Mouse (Mus musculus) left cerebral cortex, adult 18-20 months (tissue): ENCODE results near the gene Mfap3l. TPM values are rescaled to one million over a fixed set of nuclear protein-coding genes. Genes with fewer than 3 reads are reported as not detected.
"Not testable (repeated sequence)": the region's sequence is repeated elsewhere in the genome, so short reads cannot be mapped to it uniquely, and the experiment has no call there.

Experiments used
- DNase-seq, 2 experiments: peaks; one replicate each; pipeline ENCODE4 v3.0.0; 2021 to 2022; ENCODE audit warnings: low spot score in 2 of 2, mixed read lengths in 1 of 2
- total RNA-seq, 2 experiments: library from RNA; stranded (reverse); gene quantifications; 2 replicates each; pipeline ENCODE4 v1.2.3; 2021

Gene Mfap3l
- total RNA-seq, 2 experiments from 2014 or later = 52.8 to 55.6 TPM

DNA sequence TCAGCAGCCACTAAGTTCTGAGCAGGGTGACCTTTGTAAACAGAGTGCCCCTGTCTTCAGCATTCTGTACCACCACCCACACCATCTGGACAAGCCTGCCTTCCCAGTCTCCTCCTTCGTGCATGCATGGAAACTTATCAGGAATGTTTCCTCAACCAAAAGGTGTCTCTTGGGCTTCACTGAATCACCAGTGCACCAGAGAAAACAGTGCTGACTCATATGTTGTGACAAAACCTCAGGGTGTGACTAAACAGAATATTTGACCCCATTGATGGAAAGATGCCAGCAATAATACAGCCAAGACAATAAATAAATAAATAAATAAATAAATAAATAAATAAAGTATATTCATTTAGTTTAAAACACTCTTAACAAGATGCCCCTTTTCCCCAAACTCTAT lies 16.5 kb downstream of the Mfap3l start:
- DNase-seq = no peak

DNA sequence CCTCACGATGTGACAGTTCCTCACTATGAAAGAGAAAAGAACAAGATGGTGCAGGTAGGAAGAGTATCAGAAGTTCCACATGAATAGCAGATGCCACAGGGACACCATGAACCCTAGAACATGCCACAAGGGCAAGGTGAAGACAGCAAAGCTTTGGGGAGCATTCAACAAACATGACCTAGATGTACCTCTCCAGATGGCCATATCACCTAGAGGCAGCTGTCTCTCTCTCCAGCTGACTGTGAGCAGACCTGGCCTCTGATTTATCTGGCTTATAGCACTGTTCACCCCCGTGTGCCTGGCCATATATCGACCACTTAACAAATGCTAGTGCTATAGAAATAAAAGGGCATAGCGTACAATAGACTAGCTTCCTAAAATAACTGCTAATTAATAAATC lies 17.5 kb downstream of the Mfap3l start:
- no peak for DNase-seq

- no peak for DNase-seq
Observed at GRCm38 (mm10) chr8:60657425-60658113, 24.9 kb downstream of the Mfap3l start.

DNA sequence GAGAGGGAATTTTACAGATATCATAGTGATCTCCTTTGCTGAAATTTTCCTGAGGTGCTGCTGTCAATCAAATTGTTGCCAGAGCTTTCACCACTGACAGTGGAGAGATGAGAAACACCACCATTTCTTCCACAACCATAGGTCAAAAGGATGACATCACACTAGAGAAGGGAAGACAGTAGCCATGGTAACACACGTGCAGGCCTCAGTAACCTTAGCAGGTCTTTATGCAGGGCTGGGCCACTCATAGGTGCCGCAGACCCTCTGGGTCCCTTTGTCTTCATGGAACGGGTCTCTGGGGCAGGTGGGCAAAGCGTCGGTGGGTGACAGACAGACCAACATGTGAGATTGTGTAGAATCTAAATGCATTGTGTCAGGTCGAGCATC lies 25.5 kb downstream of the Mfap3l start:
- DNase-seq = no peak

GRCm38 (mm10) chr8:60658686-60659085 lies 26.1 kb downstream of the Mfap3l start:
- not testable (repeated sequence) for DNase-seq

GRCm38 (mm10) chr8:60659721-60660120 lies 27.1 kb downstream of the Mfap3l start:
- DNase-seq = peak; percentile 17 to 40

DNA sequence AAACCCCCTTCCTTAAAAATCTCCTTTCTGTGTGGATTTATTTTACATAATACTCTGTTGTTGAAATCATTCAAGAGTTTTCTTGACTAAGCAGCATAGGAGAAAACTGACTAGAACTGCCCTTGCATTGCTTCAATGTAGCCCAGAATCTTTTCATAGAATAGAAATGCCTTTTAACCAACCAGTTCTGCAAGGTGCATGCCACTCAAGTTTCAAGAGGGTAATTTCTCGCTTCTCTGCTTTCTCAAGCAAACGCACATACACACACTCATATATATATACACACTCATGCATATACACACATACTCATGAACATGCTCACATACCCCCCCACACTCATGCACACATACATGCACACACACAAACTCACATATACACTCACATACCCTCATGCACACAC lies 28.6 kb downstream of the Mfap3l start:
- DNase-seq = no peak

DNA sequence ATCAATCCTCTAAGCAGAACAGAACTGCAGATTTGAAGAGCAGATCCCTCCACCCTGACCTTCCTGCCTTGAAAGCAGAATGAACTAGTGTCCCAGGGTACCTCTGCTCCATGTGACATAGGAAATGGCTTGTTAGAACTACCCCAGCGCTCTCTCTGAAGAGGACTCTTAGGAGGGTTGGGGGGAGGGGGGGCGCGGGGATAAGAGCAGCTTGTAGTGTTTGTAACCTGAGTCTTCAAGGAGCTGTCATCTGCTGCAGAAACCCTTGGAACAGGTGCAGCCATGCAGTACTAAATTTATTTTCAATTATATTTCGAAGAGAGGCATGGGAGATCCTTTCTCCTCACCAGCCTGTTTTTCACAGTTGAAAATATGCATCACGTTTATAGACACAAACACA lies 30.9 kb downstream of the Mfap3l start:
- DNase-seq = no peak

DNA sequence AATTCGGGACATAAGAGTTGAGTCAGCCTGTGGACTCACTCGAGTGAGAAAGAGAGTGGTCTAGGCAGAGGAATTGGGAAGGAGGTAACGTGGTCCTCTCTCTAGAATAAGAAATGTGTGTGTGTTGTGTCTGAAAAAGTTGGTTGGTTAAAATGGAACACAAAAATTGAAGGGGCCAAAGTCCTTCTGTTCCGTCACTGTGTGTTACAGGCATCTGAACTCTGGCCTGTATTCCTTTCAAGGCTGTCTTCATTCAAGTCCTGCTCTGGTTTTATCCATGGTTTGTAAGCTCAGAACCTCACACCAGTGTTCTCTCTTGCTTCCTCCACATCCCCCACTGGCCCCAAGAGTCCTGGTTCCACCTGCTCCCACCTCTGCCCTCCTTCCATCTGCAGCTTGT lies 33.2 kb downstream of the Mfap3l start:
- no peak for DNase-seq

GRCm38 (mm10) chr8:60666852-60667251 lies 34.2 kb downstream of the Mfap3l start:
- peak in 1 of 2 experiments; percentile 19 for DNase-seq

DNA sequence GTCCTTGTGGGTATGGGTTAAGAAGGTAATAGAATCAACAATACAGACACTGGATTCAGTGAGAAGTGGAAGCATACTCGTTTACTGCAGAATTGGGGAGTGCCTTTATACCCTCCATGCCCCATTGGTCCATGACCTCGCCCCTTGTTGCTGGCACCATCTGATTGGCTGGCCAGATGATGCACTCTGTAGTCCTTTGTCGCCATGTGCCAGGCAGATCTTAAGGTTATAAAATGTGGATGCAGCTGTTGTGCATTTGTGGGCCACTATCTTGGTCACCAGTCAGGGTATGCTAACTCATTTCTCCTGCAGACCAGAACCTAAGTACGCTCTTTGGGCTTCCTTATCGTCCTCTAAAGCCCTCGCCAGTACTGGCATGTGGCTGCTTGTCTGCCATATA lies 46.0 kb downstream of the Mfap3l start:
- DNase-seq = no peak

- no peak for DNase-seq
Observed at GRCm38 (mm10) chr8:60681811-60682210, 49.2 kb downstream of the Mfap3l start.

- DNase-seq = no peak
Observed at GRCm38 (mm10) chr8:60682340-60682739, 49.7 kb downstream of the Mfap3l start.

- no peak for DNase-seq
Observed at GRCm38 (mm10) chr8:60711516-60712086, 79.0 kb downstream of the Mfap3l start.

DNA sequence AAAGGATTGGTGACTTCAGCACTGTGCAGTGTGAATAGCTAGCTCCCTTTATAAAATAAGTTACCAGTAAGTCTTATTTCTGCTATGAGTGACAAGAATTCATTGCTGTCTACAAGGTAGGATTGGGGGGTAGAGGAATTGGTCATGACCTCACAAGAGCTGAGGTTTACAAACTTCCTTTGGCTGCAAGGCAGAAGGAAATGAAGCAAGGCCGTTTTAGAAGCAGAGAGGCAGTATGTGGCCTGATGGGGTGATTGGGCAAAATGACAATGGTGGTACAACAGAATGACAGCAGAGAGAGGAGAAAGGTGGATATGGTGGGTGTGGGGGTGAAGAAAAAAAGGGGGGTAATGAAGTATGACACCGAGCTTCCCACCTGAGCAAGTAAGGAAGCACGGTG lies 82.1 kb downstream of the Mfap3l start:
- no peak for DNase-seq

DNA sequence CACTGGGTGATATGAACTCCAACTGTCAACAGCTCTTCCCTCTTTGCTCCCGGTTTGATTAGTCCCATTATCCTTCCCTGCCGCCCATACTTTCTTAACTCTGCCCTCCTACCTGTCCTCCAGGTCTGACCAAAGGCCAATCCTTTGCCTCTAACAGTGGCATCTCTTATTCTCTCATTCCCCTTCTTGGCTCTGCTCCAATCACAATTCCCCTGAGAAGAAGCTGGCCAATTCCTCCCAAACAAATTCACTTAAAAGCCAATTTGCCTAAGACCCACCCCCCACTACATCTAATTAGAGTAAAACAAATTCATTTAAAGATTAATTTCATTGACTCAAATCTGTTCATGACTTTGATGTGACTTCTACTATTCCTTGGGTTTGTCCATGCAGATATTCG lies 86.1 kb downstream of the Mfap3l start:
- DNase-seq = no peak

Other genes with a start within 250 kb of the Mfap3l start
- gene Gm10283, start 129.6 kb upstream of the Mfap3l start, total RNA-seq = not detected
- gene Aadat, start 126.9 kb upstream of the Mfap3l start, total RNA-seq = under 1 TPM in 1 of 2 experiments, not detected in 1; 0.23 TPM